Mouse (Mus musculus): ENCODE data around the gene Tomm34. TPM values are rescaled to one million over a fixed set of nuclear protein-coding genes. Genes with fewer than 3 reads are reported as not detected.

The Tomm34 gene
- polyA plus RNA-seq, 1 experiment from 2014 or later: 49.4 TPM

GRCm38 (mm10) chr2:164036520-164037019 lies 34.4 kb downstream of the Tomm34 start:
- H3K36me3 ChIP-seq (ENCODE audit: control insufficient read depth, insufficient read depth, low read length): no peaks in the 10 kb centered on the region
- no peak overlapping the region for H3K27ac ChIP-seq (ENCODE audit: low read depth, low read length)
- no peak for ATAC-seq (ENCODE audit: low read depth)
- H3K9me3 ChIP-seq (ENCODE audit: control insufficient read depth, low read length): no peaks in the 10 kb centered on the region
- no peak overlapping the region for H3K4me3 ChIP-seq (ENCODE audit: low read depth, low read length)
- no peaks in the 10 kb centered on the region for H3K4me1 ChIP-seq (ENCODE audit: control insufficient read depth, insufficient read depth, low read length)
- H3K4me2 ChIP-seq (ENCODE audit: low read depth, low read length): no peak overlapping the region
- 64% methylated on average over 10 of the region's 10 CpGs for WGBS
- H3K27me3 ChIP-seq (ENCODE audit: control insufficient read depth, insufficient read depth, low read length): no peaks in the 10 kb centered on the region
- no peak overlapping the region for H3K9ac ChIP-seq (replicated peaks; ENCODE audit: low read depth, low read length)

- no peak overlapping the region for H3K27ac ChIP-seq (ENCODE audit: low read depth, low read length)
- no peak overlapping the region for H3K4me2 ChIP-seq (ENCODE audit: low read depth, low read length)
- WGBS: 100% methylated on average over 3 of the region's 3 CpGs
- no peaks in the 10 kb centered on the region for H3K4me1 ChIP-seq (ENCODE audit: control insufficient read depth, insufficient read depth, low read length)
- ATAC-seq (ENCODE audit: low read depth): no peak
- no peaks in the 10 kb centered on the region for H3K9me3 ChIP-seq (ENCODE audit: control insufficient read depth, low read length)
- no peaks in the 10 kb centered on the region for H3K36me3 ChIP-seq (ENCODE audit: control insufficient read depth, insufficient read depth, low read length)
- no peaks in the 10 kb centered on the region for H3K27me3 ChIP-seq (ENCODE audit: control insufficient read depth, insufficient read depth, low read length)
- no peak overlapping the region for H3K4me3 ChIP-seq (ENCODE audit: low read depth, low read length)
- H3K9ac ChIP-seq (replicated peaks; ENCODE audit: low read depth, low read length): no peak overlapping the region
Observed at GRCm38 (mm10) chr2:164032973-164033372, 38.0 kb downstream of the Tomm34 start.

- Histone ChIP-seq H3K27ac (ENCODE audit: low read depth, low read length) (no peak overlapping the region), H3K9me3 (ENCODE audit: control insufficient read depth, low read length) (no peaks in the 10 kb centered on the region), H3K9ac (replicated peaks; ENCODE audit: low read depth, low read length) (no peak overlapping the region), H3K4me2 (ENCODE audit: low read depth, low read length) (no peak overlapping the region), H3K4me3 (ENCODE audit: low read depth, low read length) (no peak overlapping the region), H3K4me1 (ENCODE audit: control insufficient read depth, insufficient read depth, low read length) (no peaks in the 10 kb centered on the region), H3K27me3 (ENCODE audit: control insufficient read depth, insufficient read depth, low read length) (no peaks in the 10 kb centered on the region), H3K36me3 (ENCODE audit: control insufficient read depth, insufficient read depth, low read length) (no peaks in the 10 kb centered on the region)
- no peak for ATAC-seq (ENCODE audit: low read depth)
- 74% methylated on average over 10 of the region's 10 CpGs for WGBS
Observed at GRCm38 (mm10) chr2:164031147-164031546, 39.8 kb downstream of the Tomm34 start.

DNA sequence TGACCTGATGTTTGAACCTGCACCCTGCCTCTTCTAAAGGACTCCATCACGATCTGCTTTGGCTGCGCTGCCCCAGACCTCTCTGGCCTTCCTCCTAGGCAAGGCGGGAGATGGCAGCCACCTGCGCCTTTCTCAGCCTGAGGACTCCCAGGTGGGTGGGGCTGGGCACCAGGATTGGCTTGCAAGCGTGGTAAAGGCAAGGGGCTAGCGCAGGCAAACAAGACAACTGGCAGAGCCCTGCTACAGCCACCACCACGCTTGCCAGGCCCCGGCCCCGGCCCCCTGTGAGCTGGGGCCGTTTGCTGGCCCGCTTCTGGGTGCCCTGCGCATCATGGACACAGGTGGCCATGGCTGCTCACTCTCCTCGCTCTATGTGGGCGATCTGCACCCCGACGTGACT lies 45.8 kb downstream of the Tomm34 start, which contains the start of gene Pabpc1l:
Gene Pabpc1l (plus strand): TSS at position 301 of the 400 bp plus-strand sequence.
- no peak within 1 kb of the TSS for H3K4me3 ChIP-seq (ENCODE audit: low read depth, low read length)
- no peaks in the 10 kb centered on the region for H3K36me3 ChIP-seq (ENCODE audit: control insufficient read depth, insufficient read depth, low read length)
- WGBS: 88% methylated on average over 16 of the region's 16 CpGs
- H3K27me3 ChIP-seq (ENCODE audit: control insufficient read depth, insufficient read depth, low read length): no peaks in the 10 kb centered on the region
- no peaks in the 10 kb centered on the region for H3K4me1 ChIP-seq (ENCODE audit: control insufficient read depth, insufficient read depth, low read length)
- no peak within 1 kb of the TSS for H3K9ac ChIP-seq (replicated peaks; ENCODE audit: low read depth, low read length)
- no peak within 1 kb of the TSS for H3K4me2 ChIP-seq (ENCODE audit: low read depth, low read length)
- H3K9me3 ChIP-seq (ENCODE audit: control insufficient read depth, low read length): no peaks in the 10 kb centered on the region
- no peak for ATAC-seq (ENCODE audit: low read depth)
- H3K27ac ChIP-seq (ENCODE audit: low read depth, low read length): no peak within 1 kb of the TSS

GRCm38 (mm10) chr2:164022104-164022503 lies 48.9 kb downstream of the Tomm34 start:
- H3K4me1 ChIP-seq (ENCODE audit: control insufficient read depth, insufficient read depth, low read length): no peaks in the 10 kb centered on the region
- no peak overlapping the region for H3K4me3 ChIP-seq (ENCODE audit: low read depth, low read length)
- no peaks in the 10 kb centered on the region for H3K27me3 ChIP-seq (ENCODE audit: control insufficient read depth, insufficient read depth, low read length)
- H3K27ac ChIP-seq (ENCODE audit: low read depth, low read length): no peak overlapping the region
- no peak overlapping the region for H3K4me2 ChIP-seq (ENCODE audit: low read depth, low read length)
- H3K36me3 ChIP-seq (ENCODE audit: control insufficient read depth, insufficient read depth, low read length): peaks cover 18% of the 10 kb centered on the region
- H3K9me3 ChIP-seq (ENCODE audit: control insufficient read depth, low read length): no peaks in the 10 kb centered on the region
- 58% methylated on average over 2 of the region's 2 CpGs for WGBS
- H3K9ac ChIP-seq (replicated peaks; ENCODE audit: low read depth, low read length): no peak overlapping the region
- no peak for ATAC-seq (ENCODE audit: low read depth)

- H3K36me3 ChIP-seq (ENCODE audit: control insufficient read depth, insufficient read depth, low read length): peaks cover 38% of the 10 kb centered on the region
- no peaks in the 10 kb centered on the region for H3K9me3 ChIP-seq (ENCODE audit: control insufficient read depth, low read length)
Observed at GRCm38 (mm10) chr2:164019943-164020342, 51.0 kb downstream of the Tomm34 start.

DNA sequence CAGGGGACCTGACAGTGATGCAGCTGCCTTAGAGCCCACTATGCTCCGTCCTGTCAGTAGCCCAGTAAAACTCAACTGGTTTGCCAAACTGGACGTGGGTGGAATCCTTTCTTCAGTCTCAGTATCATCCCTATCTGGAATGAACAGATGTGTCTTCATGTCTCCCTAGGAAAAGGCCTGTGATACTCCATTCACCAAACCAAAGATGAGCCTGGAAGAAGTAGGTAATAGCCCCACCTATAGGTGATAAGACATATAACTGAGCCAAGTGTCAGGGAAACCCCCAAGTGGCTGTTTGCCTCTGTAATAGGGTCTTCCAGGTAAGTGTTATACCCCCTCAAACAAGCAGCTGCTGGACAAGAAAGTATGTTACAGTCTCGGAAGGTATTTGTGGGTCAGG lies 52.1 kb downstream of the Tomm34 start:
- no peak for ATAC-seq (ENCODE audit: low read depth)
- Histone ChIP-seq H3K27ac (ENCODE audit: low read depth, low read length) (no peak overlapping the region), H3K9me3 (ENCODE audit: control insufficient read depth, low read length) (no peaks in the 10 kb centered on the region), H3K27me3 (ENCODE audit: control insufficient read depth, insufficient read depth, low read length) (no peaks in the 10 kb centered on the region), H3K4me1 (ENCODE audit: control insufficient read depth, insufficient read depth, low read length) (no peaks in the 10 kb centered on the region), H3K36me3 (ENCODE audit: control insufficient read depth, insufficient read depth, low read length) (peaks cover 47% of the 10 kb centered on the region), H3K4me3 (ENCODE audit: low read depth, low read length) (no peak overlapping the region), H3K9ac (replicated peaks; ENCODE audit: low read depth, low read length) (no peak overlapping the region), H3K4me2 (ENCODE audit: low read depth, low read length) (no peak overlapping the region)
- 91% methylated on average over 3 of the region's 3 CpGs for WGBS

More at GRCm38 (mm10) chr2:164019943-164020342, 51.0 kb downstream of the Tomm34 start:
- 93% methylated on average over 4 of the region's 4 CpGs for WGBS
- Histone ChIP-seq H3K27me3 (ENCODE audit: control insufficient read depth, insufficient read depth, low read length) (no peaks in the 10 kb centered on the region), H3K4me2 (ENCODE audit: low read depth, low read length) (no peak overlapping the region), H3K9ac (replicated peaks; ENCODE audit: low read depth, low read length) (no peak overlapping the region), H3K27ac (ENCODE audit: low read depth, low read length) (no peak overlapping the region), H3K4me3 (ENCODE audit: low read depth, low read length) (no peak overlapping the region), H3K4me1 (ENCODE audit: control insufficient read depth, insufficient read depth, low read length) (no peaks in the 10 kb centered on the region)
- ATAC-seq (ENCODE audit: low read depth): no peak

DNA sequence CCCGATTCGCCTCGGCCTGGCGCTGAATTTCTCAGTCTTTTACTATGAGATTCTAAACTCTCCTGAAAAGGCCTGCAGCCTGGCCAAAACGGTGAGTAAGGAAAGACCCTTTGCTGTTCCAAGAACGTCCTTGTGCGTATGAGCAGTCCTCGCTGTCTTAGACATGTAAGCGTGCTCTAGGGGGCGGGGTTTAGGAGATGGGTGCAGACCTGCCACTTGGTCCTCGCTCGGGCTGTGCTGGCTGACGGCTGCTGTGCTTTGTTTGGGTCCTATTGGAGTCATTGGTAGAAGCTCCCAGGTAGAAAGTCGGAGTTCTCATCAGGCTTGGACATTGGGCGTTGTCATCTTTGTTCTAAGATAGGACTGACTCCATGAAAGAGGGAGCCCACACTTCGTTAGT lies 55.7 kb downstream of the Tomm34 start:
- Histone ChIP-seq H3K9me3 (ENCODE audit: control insufficient read depth, low read length) (no peaks in the 10 kb centered on the region), H3K9ac (replicated peaks; ENCODE audit: low read depth, low read length) (no peak overlapping the region), H3K4me3 (ENCODE audit: low read depth, low read length) (no peak overlapping the region), H3K36me3 (ENCODE audit: control insufficient read depth, insufficient read depth, low read length) (peaks cover 56% of the 10 kb centered on the region), H3K4me2 (ENCODE audit: low read depth, low read length) (no peak overlapping the region), H3K4me1 (ENCODE audit: control insufficient read depth, insufficient read depth, low read length) (no peaks in the 10 kb centered on the region), H3K27me3 (ENCODE audit: control insufficient read depth, insufficient read depth, low read length) (no peaks in the 10 kb centered on the region), H3K27ac (ENCODE audit: low read depth, low read length) (no peak overlapping the region)
- ATAC-seq (ENCODE audit: low read depth): no peak
- 90% methylated on average over 16 of the region's 16 CpGs for WGBS

GRCm38 (mm10) chr2:164010944-164011343 lies 60.0 kb downstream of the Tomm34 start:
- no peaks in the 10 kb centered on the region for H3K9me3 ChIP-seq (ENCODE audit: control insufficient read depth, low read length)
- no peak overlapping the region for H3K9ac ChIP-seq (replicated peaks; ENCODE audit: low read depth, low read length)
- no peak for ATAC-seq (ENCODE audit: low read depth)
- 94% methylated on average over 3 of the region's 3 CpGs for WGBS
- H3K27me3 ChIP-seq (ENCODE audit: control insufficient read depth, insufficient read depth, low read length): no peaks in the 10 kb centered on the region
- H3K4me3 ChIP-seq (ENCODE audit: low read depth, low read length): no peak overlapping the region
- no peak overlapping the region for H3K4me2 ChIP-seq (ENCODE audit: low read depth, low read length)
- no peak overlapping the region for H3K27ac ChIP-seq (ENCODE audit: low read depth, low read length)
- peaks cover 27% of the 10 kb centered on the region; the same call in 1 of the 2 replicates for H3K36me3 ChIP-seq (ENCODE audit: control insufficient read depth, insufficient read depth, low read length)
- H3K4me1 ChIP-seq (ENCODE audit: control insufficient read depth, insufficient read depth, low read length): no peaks in the 10 kb centered on the region

All from neural tube, embryonic 14.5 days (tissue).